Mouse (Mus musculus) liver, embryonic 14.5 days (tissue): Measurements from ENCODE around the gene Slc17a9. TPM values are rescaled to one million over a fixed set of nuclear protein-coding genes. Genes with fewer than 3 reads are reported as not detected.

Source experiments
- ATAC-seq: fragments of 200-750 bp; cut with Nextera tagmentation; 2 replicates; pipeline ENCODE4 v1.8.0; 2017; ENCODE audit warnings: moderate number of reproducible peaks, mild to moderate bottlenecking, moderate library complexity; ENCODE audit not compliant: insufficient read depth
- DNase-seq, 3 experiments: peaks; one replicate each; pipeline ENCODE4 v3.0.0-alpha.2; 2012 to 2013; ENCODE audit warnings: low read depth in 3 of 3, low spot score in 3 of 3
- H3K27ac ChIP-seq: fragments of 300-500 bp; sonication (generic); 2 replicates; pipeline ENCODE4 v1.5.1; 2014; ENCODE audit warnings: moderate library complexity, mild to moderate bottlenecking, control low read depth, inconsistent platforms
- H3K27me3 ChIP-seq: fragments of 300-500 bp; sonication (generic); 2 replicates; pipeline ENCODE4 v1.6.1; 2014; ENCODE audit warnings: mild to moderate bottlenecking, low read length, moderate library complexity; ENCODE audit not compliant: control insufficient read depth, insufficient read depth
- H3K36me3 ChIP-seq: fragments of 300-500 bp; sonication (generic); replicated peaks from 2 replicates; pipeline ENCODE4 v1.6.1; 2014; ENCODE audit warnings: low read depth; ENCODE audit not compliant: control insufficient read depth, insufficient read depth
- H3K4me1 ChIP-seq, 2 experiments: fragments of 200-500 bp in 1 of 2; fragments of 300-500 bp in 1 of 2; sonication (generic) in 1 of 2; replicated peaks; 2 replicates each; pipeline ENCODE4 v1.6.1; 2012 to 2014; ENCODE audit warnings: antibody characterized with exemption in 1 of 2, inconsistent platforms in 1 of 2, low read length in 1 of 2; ENCODE audit not compliant: control insufficient read depth in 2 of 2, insufficient read depth in 2 of 2
- H3K4me2 ChIP-seq: fragments of 300-500 bp; sonication (generic); 2 replicates; pipeline ENCODE4 v1.6.1; 2014; ENCODE audit warnings: low read depth, mild to moderate bottlenecking, control low read depth, moderate library complexity
- H3K4me3 ChIP-seq, 2 experiments: fragments of 200-500 bp in 1 of 2; fragments of 300-500 bp in 1 of 2; sonication (generic) in 1 of 2; 2 replicates each; pipeline ENCODE4 v1.5.1; 2012 to 2014; ENCODE audit warnings: low read depth in 2 of 2, low read length in 2 of 2, mild to moderate bottlenecking in 2 of 2, control low read depth in 1 of 2, inconsistent platforms in 1 of 2, moderate library complexity in 1 of 2; ENCODE audit not compliant: insufficient read depth in 1 of 2
- H3K9ac ChIP-seq: fragments of 300-500 bp; sonication (generic); replicated peaks from 2 replicates; pipeline ENCODE4 v1.6.1; 2014; ENCODE audit warnings: mild to moderate bottlenecking, control low read depth, moderate library complexity
- H3K9me3 ChIP-seq: fragments of 300-500 bp; sonication (generic); 2 replicates; pipeline ENCODE4 v1.6.1; 2016; ENCODE audit warnings: low read length, mixed read lengths; ENCODE audit not compliant: control insufficient read depth
- CTCF ChIP-seq: IDR thresholded peaks from 2 replicates; pipeline ENCODE4 v1.5.1; 2016; ENCODE audit warnings: antibody characterized with exemption, low read depth, control low read depth
- EP300 ChIP-seq: IDR thresholded peaks from 2 replicates; pipeline ENCODE4 v1.6.1; 2016; ENCODE audit warnings: antibody characterized with exemption, low read depth
- WGBS: fragments of 180-500 bp; shearing (Covaris S2); extraction: QIAGEN DNeasy Blood & Tissue Kit; methylation state at CpG from one replicate; pipeline ENCODE4 v1.1.7; 2014; ENCODE audit not compliant: insufficient replicate concordance; 5-methylcytosine and 5-hydroxymethylcytosine counted together
- polyA plus RNA-seq, 2 experiments: library from polyadenylated mRNA; depleted of rRNA in 1 of 2; stranded (reverse) in 1 of 2; unstranded in 1 of 2; fragments of >200 nt; fragmentation: Nextera tagmentation in 1 of 2; extraction: Ambion mirVana in 1 of 2; gene quantifications; 2 replicates each; pipeline versions ENCODE4 v1.2.1 to v1.2.3; 2012 to 2014

Gene Slc17a9
- 7.7 and 10.5 TPM in 2 replicates for polyA plus RNA-seq (2012; rRNA removed)
- 5.6 and 6.8 TPM in 2 replicates for polyA plus RNA-seq (2014; fragmentation: Nextera tagmentation; extraction: Ambion mirVana)

- peak; percentile 73 for ATAC-seq
- H3K27ac ChIP-seq = no peak within 1 kb of the TSS; the same call in 1 of the 2 replicates
These were observed at the start of gene Slc17a9 for GRCm38 (mm10) chr2:180724585-180725413. Slc17a9 (plus strand) TSS chr2:180725263.

GRCm38 (mm10) chr2:180676706-180677105, 48.4 kb upstream of the Slc17a9 start:
- no peak for DNase-seq
- Histone ChIP-seq H3K4me1 (no peaks in the 10 kb centered on the region), H3K4me2 (no peak overlapping the region), H3K9ac (no peak overlapping the region), H3K27me3 (no peaks in the 10 kb centered on the region), H3K4me3 (no peak overlapping the region), H3K27ac (no peak overlapping the region), H3K36me3 (peaks cover 44% of the 10 kb centered on the region), H3K9me3 (no peaks in the 10 kb centered on the region)
- no peak for ATAC-seq
- 68% methylated on average over 2 of the region's 2 CpGs for WGBS
- TF ChIP-seq CTCF (no peak), EP300 (no peak)

More at GRCm38 (mm10) chr2:180724585-180725413, at the start of gene Slc17a9:
- H3K9me3 ChIP-seq = no peaks in the 10 kb centered on the region
- peak within 1 kb of the TSS; percentile 48 to 55 for H3K4me3 ChIP-seq
- WGBS = 6% methylated on average over 18 of the region's 18 CpGs
- H3K9ac ChIP-seq = peak within 1 kb of the TSS; percentile 44
- no peaks in the 10 kb centered on the region for H3K27me3 ChIP-seq
- DNase-seq = no peak
- H3K4me1 ChIP-seq = peaks cover 7 to 40% of the 10 kb centered on the region in 2 experiments
- peaks cover 42% of the 10 kb centered on the region for H3K36me3 ChIP-seq
- no peak for TF ChIP-seq EP300
- H3K4me2 ChIP-seq = peak within 1 kb of the TSS; percentile 57

GRCm38 (mm10) chr2:180678609-180679140, 46.4 kb upstream of the Slc17a9 start:
- no peak overlapping the region for H3K4me2 ChIP-seq
- TF ChIP-seq EP300 (no peak), CTCF (peak; percentile 93)
- no peak overlapping the region for H3K27ac ChIP-seq
- WGBS = 22% methylated on average over 4 of the region's 4 CpGs
- H3K27me3 ChIP-seq = no peaks in the 10 kb centered on the region
- no peaks in the 10 kb centered on the region for H3K9me3 ChIP-seq
- H3K36me3 ChIP-seq = peaks cover 44% of the 10 kb centered on the region
- no peak overlapping the region for H3K9ac ChIP-seq
- ATAC-seq (peak; percentile 47), DNase-seq (peak in 1 of 3 experiments; percentile 37)
- no peak overlapping the region for H3K4me3 ChIP-seq
- H3K4me1 ChIP-seq = no peaks in the 10 kb centered on the region

- H3K4me2 ChIP-seq = no peak overlapping the region
- ATAC-seq = no peak
- no peak for TF ChIP-seq CTCF
- TF ChIP-seq EP300 = no peak
- DNase-seq = no peak
- 68% methylated on average over 2 of the region's 2 CpGs for WGBS
- no peaks in the 10 kb centered on the region for H3K9me3 ChIP-seq
- no peaks in the 10 kb centered on the region for H3K27me3 ChIP-seq
- no peak overlapping the region for H3K9ac ChIP-seq
- H3K27ac ChIP-seq = no peak overlapping the region
- no peaks in the 10 kb centered on the region for H3K4me1 ChIP-seq
- H3K4me3 ChIP-seq = no peak overlapping the region
- H3K36me3 ChIP-seq = peaks cover 55% of the 10 kb centered on the region
These were observed 43.8 kb upstream of the Slc17a9 start for GRCm38 (mm10) chr2:180681225-180681624.

- DNase-seq (no peak), ATAC-seq (peak; percentile 79)
- H3K36me3 ChIP-seq = peaks cover 78% of the 10 kb centered on the region
- TF ChIP-seq CTCF (no peak), EP300 (peak; percentile 36; the same call in 1 of the 2 replicates)
- no peak overlapping the region for H3K9ac ChIP-seq
- WGBS = 70% methylated on average over 2 of the region's 2 CpGs
- no peak overlapping the region; the same call in 1 of the 2 replicates for H3K4me2 ChIP-seq
- no peaks in the 10 kb centered on the region for H3K27me3 ChIP-seq
- no peaks in the 10 kb centered on the region for H3K4me1 ChIP-seq
- no peak overlapping the region for H3K4me3 ChIP-seq
- no peaks in the 10 kb centered on the region for H3K9me3 ChIP-seq
- H3K27ac ChIP-seq = peak overlapping the region; percentile 33; the same call in 1 of the 2 replicates
These were observed 41.5 kb upstream of the Slc17a9 start for GRCm38 (mm10) chr2:180683524-180683923.
